Mouse (Mus musculus): ENCODE results near the gene Sulf2. TPM values are rescaled to one million over a fixed set of nuclear protein-coding genes. Genes with fewer than 3 reads are reported as not detected.

Sulf2 gene
- total RNA-seq, 2 experiments from 2014 or later: 3.4 to 3.7 TPM

DNA sequence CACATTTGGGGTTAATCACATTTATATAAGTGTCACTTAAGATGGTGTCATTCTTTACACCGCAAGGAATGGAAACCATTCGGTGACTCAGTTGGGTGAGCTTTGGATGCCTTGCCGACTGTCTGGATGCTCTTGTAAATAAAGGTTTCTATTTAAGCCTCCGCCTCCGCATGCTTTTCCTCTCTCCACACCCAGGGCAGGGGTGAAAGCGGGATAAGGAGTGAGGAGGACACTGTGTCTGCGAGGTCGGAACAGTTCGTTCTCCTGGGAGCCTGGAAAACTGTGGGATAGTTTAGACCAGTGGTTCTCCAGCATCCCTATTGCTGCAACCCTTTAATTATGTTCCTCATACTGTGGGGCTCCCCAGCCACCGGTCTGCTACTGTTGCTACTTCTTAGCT lies 82.4 kb downstream of the Sulf2 start:
- ATAC-seq (replicated peaks; ENCODE audit: low FRiP score, poor library complexity, severe bottlenecking): no peak

DNA sequence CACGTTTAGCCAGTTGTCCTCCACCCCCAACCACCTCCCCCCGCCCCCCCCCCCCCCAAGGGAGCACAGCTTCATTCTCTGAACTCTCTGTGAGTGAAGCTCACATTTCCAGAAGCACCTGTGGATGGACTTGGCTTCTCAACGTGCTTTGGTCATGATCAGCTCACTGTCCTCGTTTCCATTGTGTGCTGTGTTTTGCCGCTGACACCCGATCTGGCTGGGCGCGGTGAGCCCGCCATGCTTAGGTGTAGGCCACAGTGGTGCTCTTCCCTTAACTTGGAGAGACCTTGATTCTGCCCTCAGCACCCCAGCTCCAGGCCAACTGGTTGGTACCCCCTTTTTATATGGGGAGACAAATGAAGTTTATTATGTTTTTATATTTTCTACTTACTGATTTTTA lies 83.6 kb downstream of the Sulf2 start:
- no peak for ATAC-seq (replicated peaks; ENCODE audit: low FRiP score, poor library complexity, severe bottlenecking)

DNA sequence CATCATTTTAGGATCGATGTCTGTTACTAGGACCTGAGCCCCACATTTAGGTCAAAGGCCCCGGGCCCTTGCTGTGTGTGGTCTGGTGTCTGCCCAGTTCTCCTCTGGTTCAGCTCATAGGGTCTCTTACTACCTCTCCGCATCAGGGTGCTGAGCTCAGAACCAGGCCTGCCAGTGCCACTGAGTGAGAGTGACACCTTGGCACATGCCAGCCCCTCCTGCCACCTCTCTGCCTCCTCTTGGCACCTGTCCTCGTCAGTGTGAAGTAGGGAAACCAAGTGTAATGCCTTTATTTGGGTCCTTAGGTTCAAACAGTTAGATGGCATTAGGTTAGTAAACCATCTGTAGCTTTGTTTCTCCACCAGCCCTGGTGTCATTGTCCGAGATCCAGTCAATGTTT lies 84.0 kb downstream of the Sulf2 start:
- ATAC-seq (replicated peaks; ENCODE audit: low FRiP score, poor library complexity, severe bottlenecking): no peak

DNA sequence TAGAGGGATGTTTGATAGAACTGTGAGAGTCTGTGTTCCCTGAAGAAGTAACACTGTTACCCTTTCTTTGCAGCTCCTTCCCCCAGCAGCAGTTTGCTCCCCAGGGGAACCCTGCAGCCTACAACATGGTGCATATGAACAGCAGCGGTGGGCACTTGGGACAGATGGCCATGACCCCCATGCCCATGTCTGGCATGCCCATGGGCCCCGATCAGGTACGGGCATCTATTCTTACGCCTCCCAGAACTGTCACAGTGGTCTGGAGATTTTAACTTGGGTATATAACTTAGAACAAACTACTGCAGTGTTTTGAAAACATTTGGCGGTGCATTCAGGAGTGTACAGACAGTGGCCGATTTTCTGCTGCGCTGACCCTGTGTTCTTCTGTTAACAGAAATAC lies 85.7 kb downstream of the Sulf2 start:
- ATAC-seq (replicated peaks; ENCODE audit: low FRiP score, poor library complexity, severe bottlenecking): no peak

DNA sequence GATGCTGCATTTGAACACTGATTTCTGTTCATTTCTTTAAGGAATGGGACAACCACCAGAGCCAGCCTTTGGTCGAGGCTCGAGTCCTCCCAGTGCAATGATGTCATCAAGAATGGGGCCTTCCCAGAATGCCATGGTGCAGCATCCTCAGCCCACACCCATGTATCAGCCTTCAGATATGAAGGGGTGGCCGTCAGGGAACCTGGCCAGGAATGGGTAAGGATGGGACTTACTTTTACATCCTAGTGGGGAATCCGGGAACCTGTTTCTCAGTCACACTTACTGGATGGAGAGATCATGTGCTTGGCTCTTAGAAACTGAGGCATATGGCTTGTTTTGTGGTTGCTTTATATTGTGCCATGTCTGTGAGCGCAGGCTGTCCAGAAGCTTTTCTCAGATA lies 86.3 kb downstream of the Sulf2 start:
- no peak for ATAC-seq (replicated peaks; ENCODE audit: low FRiP score, poor library complexity, severe bottlenecking)

DNA sequence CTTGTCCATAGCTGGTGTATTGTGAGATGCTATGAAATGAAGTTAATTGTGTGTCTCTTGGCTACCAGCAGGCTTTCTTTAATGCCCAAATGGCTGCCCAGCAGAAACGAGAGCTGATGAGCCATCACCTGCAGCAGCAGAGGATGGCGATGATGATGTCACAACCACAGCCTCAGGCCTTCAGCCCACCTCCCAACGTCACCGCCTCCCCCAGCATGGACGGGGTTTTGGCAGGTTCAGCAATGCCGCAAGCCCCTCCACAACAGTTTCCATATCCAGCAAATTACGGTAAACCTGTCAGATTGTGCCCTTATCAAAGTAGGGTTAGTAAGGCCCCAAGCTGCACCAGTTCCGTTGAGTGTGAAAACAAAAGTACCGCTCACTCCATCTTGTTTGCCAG lies 87.2 kb downstream of the Sulf2 start:
- ATAC-seq (replicated peaks; ENCODE audit: low FRiP score, poor library complexity, severe bottlenecking): no peak

DNA sequence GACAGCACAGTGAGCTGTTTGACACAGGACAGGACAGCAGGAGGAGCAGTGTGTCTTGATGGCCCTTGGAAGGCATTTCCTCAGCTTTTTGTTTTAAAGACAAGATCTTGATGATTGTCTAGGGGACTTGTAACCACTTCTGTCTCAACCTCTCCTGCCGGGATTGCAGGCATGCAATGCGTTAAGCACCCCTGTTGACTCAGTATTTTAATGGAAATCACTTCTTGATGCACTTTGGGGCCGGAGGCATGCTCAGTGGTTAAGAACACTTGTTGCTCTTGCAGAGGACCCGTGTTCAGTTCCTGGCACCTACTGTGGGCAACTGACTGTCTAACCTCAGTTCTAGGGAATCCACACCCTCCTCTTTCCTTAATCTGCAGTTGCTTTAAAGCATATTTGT lies 89.0 kb downstream of the Sulf2 start:
- no peak for ATAC-seq (replicated peaks; ENCODE audit: low FRiP score, poor library complexity, severe bottlenecking)

DNA sequence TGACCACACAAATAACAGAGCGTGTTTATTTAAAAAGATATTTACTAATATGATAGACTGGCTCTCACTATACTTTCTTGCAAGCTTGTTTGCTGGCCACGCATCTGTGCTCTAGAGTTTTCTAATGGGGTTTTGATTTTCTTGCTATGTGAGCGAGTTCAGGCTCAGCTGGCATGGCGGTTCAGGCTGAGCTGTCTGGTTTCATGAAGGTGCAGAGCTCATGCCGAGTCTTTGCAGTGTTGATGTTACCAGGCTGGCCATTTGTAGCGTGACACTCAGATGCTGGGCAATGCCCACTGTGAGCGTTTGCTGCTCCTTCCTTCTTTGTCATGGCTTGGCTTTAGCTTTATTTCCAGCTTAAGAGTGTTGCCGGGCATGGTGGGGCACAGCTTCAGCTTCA lies 93.0 kb downstream of the Sulf2 start:
- ATAC-seq (replicated peaks; ENCODE audit: low FRiP score, poor library complexity, severe bottlenecking): no peak

DNA sequence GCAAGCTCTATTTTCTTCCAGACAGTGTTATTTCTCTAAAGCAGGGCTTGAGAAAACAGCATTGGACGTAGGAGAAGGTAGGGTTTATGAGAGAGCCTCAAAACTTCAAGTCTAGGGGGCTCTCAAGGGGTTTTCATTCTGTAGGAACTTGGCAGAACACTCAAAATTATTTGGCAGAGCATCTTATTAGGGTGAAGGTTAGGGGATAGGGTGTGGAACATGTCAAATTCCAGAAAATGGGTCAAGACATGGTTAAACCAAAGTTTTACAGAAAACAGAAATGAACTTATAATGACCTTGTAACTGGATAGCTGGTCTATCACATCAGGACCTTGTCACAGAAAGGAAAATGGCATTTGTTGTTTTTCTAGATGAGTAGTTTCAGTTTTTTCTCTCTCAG lies 93.5 kb downstream of the Sulf2 start:
- ATAC-seq (replicated peaks; ENCODE audit: low FRiP score, poor library complexity, severe bottlenecking): no peak

DNA sequence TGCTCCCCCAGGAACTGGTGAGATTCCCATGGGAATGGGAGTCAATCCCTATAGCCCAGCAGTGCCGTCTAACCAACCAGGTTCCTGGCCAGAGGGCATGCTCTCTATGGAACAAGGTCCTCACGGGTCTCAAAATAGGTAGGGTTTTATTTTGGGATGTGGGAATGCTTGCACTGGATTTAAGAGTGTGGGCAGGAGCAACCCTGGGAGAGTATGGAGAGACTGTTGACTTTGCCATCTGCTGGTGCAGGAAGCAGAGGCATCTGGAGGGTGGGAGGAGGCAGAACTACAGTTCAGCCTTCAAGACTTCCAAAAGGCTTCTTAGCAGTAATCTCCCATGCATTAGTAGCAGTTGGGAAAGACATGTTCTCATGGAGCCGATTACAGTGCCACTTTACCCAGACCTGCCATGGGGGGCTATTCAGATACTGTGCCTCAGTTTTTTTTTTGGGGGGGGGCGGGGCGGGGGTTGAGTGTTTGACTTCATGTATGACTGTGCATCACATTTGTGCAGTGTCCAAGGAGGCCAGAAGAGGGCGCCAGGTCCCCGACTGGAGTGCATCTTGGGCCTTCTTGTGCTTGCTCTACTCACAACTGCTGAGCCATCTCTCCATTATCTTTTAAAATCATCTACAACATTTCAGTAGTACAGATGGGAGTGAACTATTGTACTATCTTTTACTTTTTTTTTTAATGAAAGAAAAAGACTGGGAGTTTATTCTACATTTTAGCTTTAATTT lies 95.6 kb downstream of the Sulf2 start:
- no peak for ATAC-seq (replicated peaks; ENCODE audit: low FRiP score, poor library complexity, severe bottlenecking)

DNA sequence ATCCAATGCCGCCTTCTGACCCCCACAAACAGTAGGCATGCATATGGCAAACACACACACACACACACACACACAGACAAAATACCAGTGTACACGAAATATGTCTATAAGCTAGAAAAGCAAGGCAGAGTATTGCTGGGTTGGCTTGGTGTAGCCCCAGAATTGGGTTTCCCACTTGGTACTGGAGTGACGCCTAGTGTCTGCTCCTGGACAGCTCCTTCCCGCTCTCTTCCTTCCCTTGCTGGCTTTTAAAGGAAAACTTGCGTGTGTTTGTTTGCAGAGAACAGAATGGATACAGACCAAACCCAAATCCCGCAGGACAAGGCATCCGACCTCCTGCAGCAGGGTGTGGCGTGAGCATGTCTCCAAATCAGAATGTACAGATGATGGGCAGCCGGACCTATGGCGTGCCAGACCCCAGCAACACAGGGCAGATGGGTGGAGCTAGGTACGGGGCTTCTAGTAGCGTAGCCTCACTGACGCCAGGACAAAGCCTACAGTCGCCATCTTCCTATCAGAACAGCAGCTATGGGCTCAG lies 101.4 kb downstream of the Sulf2 start:
- no peak for ATAC-seq (replicated peaks; ENCODE audit: low FRiP score, poor library complexity, severe bottlenecking)

DNA sequence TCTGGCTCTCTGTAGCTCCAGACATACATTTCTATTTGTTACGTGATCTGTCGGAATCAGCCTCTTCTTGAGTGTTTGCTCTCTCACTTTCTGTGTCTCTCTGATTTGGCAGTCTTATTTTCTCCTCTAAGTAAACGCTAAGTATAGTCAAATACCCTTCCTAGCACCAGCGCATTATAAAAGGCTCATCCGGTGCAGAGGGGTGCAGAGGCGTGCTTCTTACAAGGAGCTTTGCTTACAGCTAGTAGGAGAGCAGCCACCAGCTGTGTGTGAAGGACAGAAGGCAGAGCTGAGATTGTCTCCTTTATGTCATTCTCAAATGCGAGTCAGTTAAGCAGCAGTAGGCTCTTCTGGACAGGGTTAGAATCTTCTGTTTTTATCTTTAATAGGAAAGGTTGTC lies 103.5 kb downstream of the Sulf2 start:
- no peak for ATAC-seq (replicated peaks; ENCODE audit: low FRiP score, poor library complexity, severe bottlenecking)

DNA sequence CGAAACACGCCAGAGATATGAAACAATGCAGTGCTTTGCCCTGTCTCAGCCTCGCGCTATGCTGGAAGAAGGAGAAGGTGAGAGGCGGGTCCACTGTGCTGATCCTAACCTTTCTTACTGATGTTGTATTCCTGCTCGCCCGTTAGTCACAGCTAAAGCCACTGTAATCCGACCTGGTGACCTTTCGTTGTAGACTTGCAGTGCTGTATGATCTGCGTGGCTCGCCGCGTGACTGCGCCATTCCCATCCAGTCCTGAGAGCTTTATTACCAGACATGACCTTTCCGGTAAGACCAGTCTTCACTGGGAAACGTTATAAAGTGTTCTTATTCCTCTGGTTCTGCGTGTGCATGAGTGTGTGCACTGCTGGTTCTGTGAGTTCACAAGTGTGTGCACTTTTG lies 104.0 kb downstream of the Sulf2 start:
- no peak for ATAC-seq (replicated peaks; ENCODE audit: low FRiP score, poor library complexity, severe bottlenecking)

DNA sequence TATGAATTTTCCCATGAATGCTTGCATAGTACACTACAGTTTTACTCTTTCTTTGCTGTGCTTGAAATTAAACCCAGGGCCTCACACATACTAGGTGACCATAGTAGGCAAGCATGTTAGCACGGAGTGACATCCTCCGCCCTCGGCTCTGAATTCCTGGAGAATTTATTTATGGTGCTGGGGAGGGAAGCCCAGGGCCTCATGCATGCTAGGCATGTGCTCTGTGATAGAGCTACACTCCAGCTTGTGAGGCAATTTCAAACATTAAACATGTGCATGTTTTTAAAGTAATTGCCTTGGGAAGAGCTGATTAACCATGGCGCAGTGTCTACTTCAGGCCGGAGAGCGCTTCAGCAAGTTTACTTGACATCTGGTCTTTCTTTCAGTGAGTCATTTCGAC lies 106.6 kb downstream of the Sulf2 start:
- no peak for ATAC-seq (replicated peaks; ENCODE audit: low FRiP score, poor library complexity, severe bottlenecking)

DNA sequence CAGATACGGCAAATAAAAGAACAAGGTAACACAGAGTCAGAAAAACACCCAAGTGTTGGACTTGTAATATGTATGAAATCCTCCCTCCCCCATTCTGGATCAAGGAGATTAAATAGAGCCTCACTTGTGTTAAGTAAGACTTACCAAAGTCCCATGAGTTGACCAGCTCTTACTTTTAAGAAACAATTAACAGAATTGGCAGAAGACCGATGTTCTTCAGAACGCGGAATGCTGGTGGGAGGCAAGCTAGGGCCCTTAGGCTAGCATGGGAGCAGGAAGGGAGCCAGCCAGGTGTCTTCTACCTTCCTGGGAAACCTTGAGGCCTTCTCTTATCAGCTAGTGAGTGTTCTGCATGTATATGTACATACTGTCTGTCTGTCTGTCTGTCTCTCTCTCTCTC lies 107.5 kb downstream of the Sulf2 start:
- ATAC-seq (replicated peaks; ENCODE audit: low FRiP score, poor library complexity, severe bottlenecking): no peak

DNA sequence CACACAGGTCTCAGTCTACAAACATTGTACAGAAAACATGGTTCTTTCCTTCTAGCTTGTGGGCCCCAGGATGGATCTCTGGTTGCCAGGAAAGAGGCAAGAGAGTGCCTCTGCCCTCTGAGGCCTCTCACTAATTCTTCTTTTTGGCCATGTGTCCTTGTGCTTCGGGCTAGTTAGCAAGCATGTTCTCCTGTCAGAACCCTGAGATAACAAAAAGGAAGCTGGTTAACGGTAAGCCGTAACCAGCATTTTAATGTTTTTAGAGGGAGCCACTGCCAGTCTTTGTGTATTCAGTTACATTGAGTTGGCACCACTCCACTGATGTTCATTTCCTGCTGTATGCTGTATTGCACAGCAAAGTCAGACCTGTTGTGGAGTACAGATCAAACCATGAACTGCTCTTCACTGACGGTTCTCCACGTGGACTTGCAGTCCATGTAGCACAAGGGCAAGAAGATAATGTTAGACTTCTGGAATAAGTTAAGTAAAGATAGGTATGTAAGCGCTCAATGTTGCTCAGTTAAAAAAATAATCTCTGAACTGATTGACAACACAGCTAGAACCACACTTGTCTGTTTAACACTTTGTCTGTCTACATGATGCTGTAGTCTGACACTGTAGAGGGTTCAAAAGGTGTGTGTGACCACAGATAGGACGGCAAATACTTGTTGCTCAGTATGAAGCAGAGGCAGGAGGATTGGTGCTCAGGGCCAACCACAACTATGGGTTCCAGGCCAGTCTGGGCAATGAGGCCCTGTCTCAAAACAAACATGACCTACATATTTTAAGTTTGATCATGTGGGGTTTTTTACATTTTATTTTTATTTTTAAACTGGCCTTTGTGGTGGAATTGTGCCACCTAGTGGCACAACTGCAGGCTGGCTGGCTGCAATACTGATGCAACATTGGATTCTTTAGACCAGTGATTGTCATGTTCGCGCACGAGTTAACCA lies 109.6 kb downstream of the Sulf2 start:
- no peak for ATAC-seq (replicated peaks; ENCODE audit: low FRiP score, poor library complexity, severe bottlenecking)

DNA sequence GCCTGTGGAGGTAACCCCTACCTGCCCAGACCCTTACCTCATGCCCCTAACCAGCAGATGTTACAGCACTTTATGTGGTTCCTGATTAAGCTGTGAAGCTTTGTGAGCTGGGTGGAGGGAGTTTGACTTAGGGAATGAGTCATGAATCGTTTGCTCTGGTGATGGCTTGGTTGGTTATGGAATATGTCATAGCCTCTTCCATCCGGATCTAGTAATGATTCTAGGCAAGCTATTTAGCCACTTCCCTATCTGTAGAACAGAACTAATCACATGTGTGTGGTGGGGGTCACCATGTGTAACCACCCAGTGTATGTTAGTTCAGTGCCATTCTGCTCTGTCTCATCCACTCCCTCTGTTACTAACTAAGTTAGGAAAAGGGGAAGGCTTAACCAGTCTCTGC lies 110.5 kb downstream of the Sulf2 start:
- ATAC-seq (replicated peaks; ENCODE audit: low FRiP score, poor library complexity, severe bottlenecking): no peak

DNA sequence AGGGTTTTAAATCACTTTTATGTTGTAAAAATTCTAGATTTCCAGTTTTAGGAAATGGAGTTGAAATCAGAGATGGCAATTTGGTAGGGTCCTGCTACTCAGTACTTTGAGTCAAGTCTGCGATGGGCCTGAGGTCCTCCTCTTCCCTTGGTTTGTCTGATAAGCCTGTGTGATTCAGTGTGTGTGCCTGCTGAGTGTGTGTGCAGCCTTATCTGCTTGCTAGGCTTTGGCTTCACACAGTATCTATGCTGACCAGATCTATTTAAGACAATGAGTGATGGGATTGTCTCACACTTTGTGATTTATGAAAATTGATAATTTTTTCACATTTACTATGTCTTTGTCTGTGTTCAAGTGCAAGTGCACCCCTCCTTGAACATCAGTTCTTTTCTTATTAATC lies 112.9 kb downstream of the Sulf2 start:
- no peak for ATAC-seq (replicated peaks; ENCODE audit: low FRiP score, poor library complexity, severe bottlenecking)

DNA sequence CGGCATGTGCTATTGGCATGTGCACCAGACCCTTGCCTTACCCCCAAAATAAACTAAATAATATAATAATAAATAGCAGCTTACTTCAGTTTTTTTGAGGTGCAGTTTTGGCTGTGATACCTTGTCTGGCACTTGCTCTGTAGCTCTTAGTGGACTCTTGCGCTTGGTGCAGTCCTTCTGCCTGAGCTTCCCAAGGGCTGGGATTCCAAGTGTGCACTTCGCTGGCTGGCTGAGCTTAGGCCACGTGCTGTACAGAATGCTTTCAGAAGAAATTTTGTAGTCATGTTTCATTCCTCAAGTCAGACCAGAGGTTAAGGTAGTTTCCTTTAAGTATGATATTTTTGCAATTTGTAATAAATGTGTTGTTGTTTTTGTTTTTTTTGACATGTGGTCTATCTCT lies 115.8 kb downstream of the Sulf2 start:
- ATAC-seq (replicated peaks; ENCODE audit: low FRiP score, poor library complexity, severe bottlenecking): no peak

DNA sequence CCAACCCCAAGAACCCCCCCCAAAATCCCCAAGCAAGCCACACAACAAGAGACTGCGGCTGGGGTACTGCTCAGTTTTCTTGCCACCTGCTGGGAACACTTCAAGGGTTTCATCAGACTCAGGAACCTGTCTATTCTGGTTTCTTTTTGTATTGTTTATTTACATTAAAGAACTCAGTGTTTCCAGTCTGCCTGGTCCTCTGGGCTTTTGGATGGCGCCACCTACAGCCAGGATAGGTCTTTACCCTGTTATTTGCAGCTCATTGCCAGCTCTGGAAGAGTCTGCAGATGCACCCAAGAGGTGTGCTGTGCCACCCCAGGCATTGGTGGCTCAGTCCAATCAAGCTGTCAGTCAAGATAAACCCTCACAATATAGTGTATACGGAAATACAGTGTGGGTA lies 119.7 kb downstream of the Sulf2 start:
- no peak for ATAC-seq (replicated peaks; ENCODE audit: low FRiP score, poor library complexity, severe bottlenecking)

DNA sequence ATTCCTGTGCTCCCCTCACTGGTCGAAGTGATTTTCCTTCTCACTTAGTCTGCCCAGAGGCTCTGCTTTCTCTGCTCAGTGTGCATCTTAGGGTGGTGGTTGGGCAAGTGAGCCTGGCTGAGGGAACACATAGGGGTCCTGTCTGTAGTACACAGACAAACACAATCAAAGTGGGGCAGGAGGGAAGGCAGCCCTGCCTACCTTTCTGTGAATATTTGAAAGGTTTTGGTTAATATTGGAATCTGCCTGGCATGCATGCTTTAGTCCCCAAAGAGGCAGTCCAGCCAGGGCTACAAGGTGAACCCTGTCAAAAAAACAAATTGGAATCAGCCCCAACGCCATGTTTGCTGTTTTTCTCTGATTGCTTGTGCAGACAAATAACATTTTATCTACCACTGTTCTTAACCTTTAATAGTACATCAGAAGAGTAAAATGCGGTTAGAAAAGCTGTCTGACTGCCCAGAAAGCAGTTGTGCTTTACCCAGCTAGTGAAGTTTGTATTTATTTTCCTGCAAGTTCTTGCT lies 120.4 kb downstream of the Sulf2 start:
- ATAC-seq (replicated peaks; ENCODE audit: low FRiP score, poor library complexity, severe bottlenecking): no peak

Measured in erythroid progenitor cell, adult 5-6 weeks (primary cell).